Mouse (Mus musculus) c-Kit-negative CD71-positive TER-119-positive erythroid progenitor cells, embryonic 14.5 days (primary cell): ENCODE data around the gene Rbm20.
"Not testable (repeated sequence)": the region's sequence is repeated elsewhere in the genome, so short reads cannot be mapped to it uniquely, and the experiment has no call there.

Source experiments
- DNase-seq: peaks from one replicate; pipeline ENCODE4 v3.0.0-alpha.2; 2013; ENCODE audit warnings: low read depth, low spot score

The Rbm20 gene

DNA sequence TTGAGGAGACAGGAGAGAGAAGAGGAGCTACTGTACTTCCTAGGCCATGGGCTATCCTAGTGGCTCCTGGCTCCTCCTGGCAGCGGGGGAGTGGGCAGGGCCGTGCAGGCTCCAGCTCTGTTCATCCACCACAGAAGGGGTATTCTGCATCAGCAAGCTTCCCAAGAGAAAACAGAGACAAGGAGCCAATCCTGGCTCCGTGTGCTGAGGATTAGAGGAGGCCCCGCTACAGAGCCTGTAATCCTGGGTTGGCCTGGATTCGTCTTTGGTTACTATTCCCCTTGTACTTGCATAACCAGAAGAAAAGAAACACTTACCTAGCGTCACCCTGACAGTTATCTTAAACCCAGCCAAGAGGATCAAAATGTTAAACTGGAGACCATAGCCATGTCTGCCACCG, 112.5 kb downstream of the Rbm20 start:
- DNase-seq, result no peak

DNA sequence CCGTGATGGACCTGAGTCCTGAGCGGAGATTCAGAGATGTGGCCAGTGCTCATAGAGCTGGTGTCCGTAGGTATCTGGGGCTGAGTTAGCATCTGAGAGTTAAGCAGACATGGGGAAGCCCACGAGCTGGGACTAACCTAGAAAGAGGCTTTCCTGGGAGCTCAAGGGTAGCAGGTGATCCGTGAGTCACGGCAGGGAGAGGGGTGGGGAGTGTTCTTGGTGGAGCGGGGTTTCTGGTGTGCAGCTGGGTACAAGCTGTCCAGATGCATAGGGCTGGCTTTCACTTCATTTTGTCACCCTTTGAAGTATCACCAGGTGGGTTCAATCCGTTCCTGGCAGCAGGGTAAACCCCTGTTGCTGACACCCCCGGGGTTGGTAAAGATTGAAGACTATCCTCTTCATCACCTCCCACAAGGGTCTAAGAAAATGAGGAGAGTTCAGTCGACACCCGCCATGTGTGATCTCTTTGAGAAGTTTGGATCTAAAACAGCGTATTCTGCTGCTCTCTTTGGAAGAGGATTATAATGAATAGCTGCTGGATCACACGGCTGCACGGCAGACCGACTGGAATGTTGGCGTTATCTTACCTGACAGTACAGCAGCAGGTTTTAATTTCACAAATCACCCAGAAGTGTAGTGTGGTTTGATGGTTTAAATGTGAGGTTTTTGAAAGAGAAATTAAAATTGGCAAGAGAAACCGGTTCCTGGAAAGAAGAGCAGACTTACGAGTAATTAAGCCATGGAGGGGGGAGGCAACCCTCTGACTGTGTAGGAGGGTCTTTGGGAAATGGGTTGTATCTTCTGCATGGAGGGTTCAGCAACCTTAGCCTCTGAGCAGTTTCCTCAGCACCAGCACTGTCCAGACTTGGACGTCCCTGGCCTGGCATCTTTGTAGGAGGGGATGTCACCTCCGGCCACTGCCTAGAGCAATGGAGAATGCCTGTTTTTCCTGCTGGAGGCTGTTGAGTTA, 114.9 kb downstream of the Rbm20 start:
- DNase-seq, result no peak

DNA sequence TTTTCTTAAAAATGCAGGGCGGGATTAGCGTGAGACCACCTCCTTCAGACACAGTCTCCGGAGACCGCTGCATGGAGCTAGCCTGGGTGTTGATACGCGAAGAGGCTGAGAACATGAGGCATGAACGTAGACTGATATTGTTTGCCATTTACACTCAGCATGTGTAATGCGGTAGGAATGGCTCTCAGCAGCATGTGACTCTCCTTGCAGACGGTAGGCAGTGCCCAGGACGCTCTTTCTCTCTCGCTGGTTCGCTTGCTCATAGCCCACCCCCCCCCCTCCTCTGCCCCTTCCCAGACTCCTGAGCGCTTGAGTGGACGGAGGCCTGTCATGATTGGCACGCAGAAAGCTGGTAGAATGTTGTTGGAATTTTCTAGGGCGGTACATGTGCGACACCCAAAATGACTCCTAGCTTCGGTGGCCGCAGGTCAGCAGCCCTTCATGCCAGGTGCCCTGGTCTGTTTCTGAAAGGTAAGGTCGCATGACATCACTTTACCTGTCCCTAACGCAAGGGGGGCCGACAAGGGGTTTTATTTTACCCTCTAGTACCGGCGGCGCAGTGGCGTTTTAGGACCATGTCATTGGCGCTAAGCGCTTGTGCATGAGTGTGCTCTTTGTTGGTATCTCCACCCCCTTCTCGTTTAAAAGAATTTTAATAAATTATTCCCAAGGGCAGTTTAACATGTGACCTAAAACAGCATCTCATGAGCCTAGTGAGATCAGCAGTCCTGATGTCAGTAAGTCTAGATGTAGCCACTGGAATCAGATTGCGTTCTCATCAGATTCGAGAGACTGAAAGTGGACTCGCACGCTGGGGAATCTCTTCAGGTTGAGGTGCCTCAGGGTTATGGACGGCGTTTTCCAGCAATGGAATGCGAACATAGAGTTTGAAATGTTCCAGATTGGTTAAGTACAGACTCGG, 116.1 kb downstream of the Rbm20 start:
- DNase-seq, result no peak

DNA sequence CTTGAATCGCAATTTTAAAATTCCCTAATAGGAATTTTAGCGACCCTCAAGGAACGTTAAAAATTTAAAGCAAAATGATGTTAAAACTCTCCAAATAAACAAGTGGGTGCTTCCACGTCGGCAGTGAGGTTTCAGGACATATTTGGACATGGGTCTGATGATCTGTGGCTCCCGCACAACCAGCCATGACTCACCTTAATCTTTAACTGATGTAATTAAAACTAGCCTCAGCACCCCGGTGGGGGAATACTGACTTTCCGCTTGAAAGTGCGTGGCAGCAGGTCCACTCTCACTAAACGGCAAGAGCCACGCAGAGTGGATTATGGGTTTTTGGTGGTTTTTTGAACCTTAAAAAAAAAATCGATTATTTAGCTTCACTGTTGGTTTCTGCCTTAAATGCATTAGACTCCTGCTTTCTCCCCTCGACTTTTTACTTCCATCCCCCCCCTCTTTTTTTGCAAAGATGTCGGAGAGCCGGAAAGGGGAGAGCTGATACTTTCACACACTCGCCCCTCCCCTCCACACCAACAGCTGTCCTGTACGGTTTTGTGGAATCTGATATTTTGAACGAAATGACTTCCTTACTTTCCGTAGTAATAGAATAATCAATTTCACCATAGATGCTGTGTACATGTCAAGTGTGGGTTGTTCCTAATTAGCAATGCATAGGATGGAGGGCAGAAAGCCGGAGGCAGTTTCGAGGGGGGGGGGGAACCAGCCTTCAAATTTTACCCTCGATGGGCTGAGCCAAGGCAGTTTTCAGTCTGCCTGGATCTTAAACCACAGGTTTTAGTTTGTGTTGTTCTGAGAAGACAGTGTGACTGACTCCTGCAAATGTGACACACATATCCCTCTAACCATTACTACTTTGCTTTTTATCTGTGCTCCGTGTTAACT, 117.1 kb downstream of the Rbm20 start:
- no peak for DNase-seq

DNA sequence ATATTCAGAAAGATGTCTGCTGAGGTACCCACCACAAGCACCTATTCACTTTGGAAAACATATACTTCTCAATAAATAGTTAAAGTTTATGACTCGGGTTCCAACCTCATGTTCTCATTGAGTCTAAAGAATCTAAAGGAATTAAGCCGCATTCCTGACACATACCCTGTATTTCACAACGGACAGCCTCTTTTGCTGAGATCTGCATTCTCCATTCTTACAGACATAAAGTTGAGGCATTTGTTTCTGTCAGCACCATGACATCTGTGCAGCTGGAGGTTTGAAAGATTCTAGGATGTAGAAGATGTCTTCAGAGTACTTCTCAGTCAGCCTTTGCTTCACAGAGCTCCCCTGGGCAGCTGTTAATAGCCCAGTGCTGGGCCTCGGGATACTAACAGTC, 117.9 kb downstream of the Rbm20 start:
- no peak for DNase-seq

DNA sequence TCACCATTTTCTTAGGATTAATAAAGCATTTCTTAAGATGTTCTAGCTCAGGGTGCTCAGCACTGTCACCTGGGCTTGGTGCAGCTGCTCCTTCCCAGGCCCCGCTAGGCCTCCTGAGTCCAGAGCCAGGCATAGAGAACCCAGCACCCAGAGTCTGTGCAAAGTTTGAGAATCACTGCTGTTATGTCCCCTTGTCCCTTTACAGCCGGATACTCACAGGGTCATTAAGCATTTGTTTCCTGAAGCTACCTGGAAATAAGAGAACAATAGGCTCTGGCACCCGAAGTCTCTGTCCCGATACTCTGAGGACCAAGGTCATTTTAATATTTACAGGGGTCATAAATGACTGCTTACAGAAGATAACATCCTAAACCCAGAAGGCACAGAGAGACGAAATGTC, 118.9 kb downstream of the Rbm20 start:
- DNase-seq, result no peak

DNA sequence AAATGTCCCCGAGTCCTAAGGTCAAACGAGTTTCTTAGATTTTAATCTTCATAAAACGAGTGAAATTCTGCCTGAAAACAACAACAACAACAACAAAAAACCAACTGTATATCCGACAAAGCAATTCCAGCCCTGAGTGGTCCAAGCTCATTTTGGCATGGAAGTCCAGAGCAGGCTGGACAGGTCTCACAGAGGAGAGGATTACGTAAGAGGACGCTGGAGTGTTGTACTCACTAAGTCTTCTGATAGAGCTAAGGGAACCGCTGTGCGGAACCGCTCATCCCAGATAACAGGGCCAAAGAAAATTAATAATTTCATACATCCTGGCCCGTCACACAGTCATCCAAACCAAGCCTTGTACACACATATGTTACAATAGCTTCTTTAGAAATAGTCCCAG, 120.7 kb downstream of the Rbm20 start:
- no peak for DNase-seq

DNA sequence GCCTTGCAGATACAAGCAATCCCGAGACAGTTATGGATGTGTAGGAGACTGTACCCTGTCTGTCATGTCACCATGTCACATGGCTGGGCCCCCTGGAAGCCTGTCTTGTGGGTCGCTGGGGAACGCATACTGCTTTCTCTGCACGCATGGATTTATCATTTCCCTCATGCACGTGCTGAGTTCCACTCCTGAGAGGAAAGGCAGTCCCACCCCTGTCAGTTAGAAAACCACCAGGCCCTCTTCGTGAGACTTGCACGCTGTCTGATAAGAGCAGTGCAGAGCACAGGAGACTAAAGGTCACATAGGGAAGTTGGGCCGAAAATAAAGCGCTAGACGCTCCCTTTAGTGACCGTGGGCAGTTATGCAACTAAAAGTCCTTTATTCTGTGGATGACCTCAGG, 122.8 kb downstream of the Rbm20 start:
- DNase-seq, result no peak

DNA sequence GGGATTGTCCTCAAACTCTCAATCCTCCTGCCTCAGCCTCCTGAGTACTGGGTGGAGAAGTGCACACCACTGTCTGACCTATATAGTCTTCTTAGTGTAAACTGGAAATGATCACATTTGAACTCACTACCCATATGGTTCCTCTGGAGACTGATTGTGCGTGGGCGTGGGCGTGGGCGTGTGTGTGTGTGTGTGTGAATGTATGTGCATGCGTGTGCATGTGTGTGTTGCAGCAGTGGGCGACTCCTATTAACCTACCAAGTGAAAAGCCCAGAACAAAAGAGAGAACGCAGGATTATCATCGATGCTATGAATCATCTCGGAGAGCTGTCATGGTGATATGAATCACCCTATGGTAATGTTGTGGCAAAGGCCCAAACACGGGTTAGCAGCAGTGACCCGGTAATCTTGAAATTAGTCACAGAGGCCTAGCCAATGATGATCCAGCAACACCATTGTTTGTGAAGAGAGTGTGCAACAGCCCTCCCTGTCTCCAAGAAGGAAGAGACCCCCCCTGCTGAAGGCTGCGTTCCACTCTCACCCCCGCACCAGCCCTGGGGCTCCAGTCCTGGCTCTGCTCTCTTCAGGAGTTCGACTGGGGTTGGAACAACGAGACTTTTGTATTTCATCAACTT, 123.4 kb downstream of the Rbm20 start:
- DNase-seq, result no peak

DNA sequence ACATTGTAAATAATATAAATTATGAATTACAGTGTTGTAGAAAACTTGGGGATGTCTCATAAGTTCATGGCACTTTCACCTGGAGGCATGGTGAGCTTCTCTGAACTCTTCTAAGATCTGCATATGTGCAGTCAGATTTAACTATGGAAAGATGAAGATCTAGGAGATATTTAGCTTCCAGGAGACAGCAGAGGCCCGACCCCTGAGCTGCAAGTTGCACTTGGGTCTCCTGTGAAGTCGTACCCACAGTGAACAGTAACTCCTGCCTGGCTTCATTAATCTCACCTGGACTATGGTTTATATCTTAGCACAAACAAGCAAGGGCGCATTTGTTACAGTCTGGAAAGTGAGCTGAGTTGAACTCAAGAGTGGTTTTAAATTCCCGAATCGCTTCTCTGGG, 124.3 kb downstream of the Rbm20 start:
- DNase-seq, result no peak

DNA sequence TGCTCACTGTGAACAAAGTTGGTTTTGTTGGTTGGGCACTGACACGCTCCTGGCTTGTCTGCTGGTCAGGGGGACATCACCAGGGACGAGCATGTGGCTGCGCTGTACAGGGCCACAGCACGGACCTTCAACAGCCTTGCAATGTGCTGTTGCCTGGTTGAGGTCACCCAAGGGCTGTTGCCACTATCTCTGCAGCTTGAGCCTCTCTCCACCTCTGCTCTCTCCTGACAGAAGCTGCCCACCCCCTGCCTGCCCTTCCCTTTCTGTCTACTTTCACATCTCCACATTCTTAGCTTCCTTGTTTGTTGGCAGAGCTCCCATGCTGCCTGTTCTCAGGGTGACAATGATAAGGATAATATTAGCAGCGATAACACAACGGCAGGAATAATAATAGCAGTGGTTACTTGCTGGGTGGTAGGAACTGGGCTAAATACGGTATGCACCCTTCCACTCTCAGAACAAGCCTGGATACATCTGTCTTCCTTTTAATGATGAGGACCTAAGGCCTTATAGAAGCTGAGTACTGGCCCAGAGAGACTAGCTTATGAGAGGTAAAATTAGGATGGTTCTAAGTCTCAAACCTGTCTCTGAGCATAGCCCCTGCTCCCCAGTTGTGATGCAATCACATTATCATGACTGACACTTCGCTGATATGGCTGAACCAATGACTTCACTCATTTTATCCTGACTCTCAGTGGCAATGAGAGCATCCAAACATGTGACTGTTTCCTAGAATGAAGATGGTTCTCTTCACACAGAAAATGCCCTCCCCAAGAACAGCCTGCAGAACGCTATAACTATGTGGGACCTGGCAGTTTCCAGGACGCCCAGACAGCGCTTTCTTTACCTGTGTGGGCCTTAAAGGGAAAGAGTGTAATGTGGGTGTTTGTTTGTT, 124.9 kb downstream of the Rbm20 start:
- no peak for DNase-seq

DNA sequence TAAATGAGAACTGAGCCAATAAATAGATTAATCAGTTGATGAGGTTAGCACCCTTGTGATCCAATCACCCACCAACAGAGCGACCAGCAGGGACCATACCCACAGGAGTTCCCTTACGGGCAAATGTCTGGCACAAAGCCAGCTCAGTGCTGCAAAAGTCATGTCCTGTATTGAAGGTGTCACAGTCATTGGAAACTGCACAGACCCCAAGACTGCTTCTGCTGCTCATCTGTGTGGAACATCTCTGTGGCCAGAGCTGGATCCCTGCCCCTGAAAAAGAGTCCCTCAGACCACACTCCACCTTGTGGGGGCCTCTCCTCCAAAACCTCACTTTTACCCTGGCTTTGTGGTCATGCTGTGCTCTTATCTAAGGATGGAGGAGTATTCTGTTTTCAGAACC, 126.8 kb downstream of the Rbm20 start:
- DNase-seq, result no peak

DNA sequence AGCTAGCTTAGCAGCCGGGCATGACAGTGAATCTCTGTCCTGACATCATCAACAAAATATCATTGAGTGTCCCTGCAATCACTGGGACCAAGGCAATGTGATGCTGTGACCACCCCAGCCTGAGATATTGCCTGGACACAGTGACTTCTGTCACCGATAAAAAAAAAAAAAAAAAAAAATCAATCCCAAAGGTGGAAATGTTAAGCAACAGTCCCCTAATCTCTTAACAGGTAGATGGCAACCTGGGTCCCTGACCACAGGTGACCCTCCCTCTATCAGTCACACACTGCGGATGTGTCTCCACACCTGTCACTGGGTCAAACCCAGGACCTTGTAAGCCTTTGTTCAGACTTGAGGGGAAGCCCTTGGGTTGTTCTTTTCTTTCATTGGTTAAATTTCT, 128.0 kb downstream of the Rbm20 start:
- no peak for DNase-seq

DNA sequence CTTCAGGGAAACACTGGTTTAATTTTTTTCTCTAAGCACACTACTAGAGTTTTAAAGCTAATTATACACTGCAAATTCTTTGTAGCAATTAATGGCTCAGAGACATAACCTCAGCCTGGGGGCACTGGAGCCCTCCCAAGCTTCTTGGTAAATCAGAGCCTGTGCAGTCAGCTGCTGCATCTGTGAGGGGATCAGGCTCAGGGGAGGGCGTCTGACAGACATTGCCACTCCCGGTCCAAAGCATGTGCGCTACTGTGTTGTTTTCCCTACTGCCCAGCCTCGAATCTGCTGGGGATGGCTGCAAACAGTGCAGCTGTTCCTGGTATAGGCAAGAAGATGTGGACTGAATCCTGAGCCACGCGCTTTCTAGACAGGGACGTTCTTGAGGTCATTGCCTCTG, 129.0 kb downstream of the Rbm20 start:
- DNase-seq, result no peak

DNA sequence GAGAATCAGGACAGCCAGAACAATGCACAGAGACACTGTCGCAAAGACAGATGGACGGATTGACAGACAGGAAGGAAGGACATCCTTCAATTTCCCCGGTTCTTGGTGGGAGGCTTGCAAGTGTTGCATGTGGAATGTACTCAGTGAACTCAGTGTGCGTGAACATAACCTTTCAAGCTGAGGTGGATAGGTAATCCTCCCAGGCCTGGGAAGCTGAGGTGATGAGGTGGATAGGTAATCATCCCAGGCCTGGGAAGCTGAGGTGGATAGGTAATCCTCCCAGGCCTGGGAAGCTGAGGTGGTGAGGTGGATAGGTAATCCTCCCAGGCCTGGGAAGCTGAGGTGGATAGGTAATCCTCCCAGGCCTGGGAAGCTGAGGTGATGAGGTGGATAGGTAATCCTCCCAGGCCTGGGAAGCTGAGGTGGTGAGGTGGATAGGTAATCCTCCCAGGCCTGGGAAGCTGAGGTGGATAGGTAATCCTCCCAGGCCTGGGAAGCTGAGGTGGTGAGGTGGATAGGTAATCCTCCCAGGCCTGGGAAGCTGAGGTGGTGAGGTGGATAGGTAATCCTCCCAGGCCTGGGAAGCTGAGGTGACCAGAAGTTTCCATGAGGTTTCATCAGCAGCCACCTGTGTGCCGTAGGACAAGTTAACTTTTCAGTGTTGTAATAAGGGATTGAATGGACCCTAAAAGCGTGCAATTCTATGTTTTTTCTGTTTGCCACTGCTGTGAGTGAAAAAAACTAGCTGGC, 129.6 kb downstream of the Rbm20 start:
- not testable (repeated sequence) for DNase-seq

DNA sequence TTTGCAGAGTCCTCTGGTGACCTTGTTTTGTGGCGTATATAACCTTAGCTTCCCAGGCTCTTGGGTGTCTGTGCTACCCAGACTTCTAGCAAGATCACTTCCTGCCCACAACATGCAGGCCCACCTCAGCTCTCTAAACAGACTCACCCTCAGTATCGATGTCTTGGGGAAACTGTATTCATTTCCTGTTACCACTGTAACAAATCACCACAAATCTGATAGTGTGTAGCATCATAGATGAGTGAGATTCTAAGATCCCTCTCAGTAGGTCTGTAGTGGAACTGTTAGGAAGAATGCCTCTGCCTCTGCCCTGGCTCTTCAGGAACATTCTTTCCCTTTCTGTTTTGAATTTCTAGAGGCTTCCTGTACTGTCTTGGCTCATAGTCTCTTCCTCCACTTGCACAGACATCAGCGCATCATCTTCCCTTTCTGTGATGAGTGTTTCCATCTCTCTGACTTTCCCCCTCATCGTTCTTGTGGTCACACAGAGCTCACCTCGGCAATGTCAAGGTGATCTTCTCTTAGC, 130.2 kb downstream of the Rbm20 start:
- no peak for DNase-seq

DNA sequence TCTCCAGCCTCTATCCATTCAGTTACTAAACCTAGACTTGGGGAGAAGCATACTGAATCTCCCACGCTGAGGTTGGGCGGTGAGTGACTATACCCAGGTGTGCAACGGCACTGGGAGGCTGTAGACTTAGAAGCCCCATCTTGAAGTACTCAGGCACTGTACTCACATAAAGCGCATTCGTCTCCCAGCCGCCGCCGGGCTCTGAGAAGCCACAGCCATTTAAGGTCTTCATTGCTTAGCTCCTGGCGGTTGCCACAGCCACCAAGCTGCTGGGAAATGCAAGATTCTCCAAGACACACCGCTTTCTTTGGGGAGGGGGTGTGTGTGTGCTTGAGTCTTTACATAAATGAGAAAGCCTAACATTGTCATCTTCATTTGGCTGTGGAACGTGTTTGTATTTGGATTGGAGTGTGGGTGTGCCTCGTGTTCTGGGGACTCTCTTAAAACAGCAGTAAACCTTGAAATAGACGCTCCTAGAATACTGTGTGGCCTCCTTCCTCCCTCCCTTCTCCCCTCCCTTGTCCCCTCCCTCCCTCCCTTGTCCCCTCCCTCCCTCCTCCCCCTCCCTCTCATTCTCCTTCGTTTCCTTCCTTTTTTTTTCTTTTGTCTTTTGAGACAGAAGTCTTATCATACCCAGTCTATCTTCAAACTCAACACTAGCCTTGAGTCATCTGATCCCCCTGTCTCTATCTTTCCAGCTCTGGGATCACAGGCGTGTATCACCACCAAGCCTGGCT, 131.1 kb downstream of the Rbm20 start:
- DNase-seq, result no peak

DNA sequence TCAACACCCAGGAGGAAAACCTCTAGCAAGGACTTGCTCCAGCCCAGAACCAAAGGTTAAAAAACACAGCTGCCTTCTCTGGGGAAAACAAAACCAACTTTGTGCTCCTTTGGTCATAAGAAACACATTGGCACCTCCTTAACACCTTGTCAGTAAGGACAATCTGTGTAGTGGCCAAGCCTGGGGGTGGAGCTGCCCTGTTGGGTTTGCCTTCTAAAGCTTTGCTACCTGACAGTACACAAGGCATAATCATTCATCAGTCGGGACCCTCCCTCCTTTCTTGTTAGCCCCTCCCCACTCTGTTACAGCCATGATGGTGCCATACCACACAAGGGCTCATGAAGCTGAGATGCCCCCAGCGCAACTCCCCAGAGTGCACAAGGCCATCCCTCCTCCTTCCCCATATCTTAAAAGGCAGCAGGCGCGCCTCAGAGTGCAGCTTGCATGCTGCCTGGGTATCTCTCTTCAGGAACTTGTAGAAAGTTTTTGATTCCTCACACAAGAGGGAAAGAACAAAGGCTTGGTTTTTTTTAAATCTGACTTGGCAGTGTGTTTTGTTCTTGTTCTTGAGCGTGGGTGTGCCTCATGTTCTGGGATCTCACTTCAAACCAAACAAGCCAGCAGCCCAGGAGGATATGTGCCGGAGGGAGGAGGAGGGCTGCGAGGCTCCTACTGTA, 132.2 kb downstream of the Rbm20 start:
- no peak for DNase-seq
